In the genomic region with DNA sequence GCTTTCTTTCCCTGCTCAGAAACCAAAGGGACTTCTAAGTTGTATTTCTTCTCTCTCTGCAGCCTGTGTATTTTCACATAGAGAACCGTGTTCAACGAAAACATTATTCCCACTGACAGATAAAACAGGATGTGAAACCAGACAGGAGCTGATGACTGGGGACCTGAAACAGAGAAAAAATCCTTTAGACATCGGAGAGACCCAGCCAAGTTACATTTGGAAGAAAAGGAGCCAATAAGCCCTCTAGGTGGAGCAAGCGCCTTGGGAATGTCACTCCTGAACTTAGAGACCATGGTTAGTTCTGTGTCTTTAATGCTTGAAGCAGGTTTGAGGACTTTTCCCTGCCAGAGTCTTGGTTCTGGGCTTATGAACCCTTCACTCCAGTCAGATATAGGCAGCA, we compare ENCODE assay signal across 9 mouse cellular contexts. TPM values are rescaled to one million over a fixed set of nuclear protein-coding genes. Genes with fewer than 3 reads are reported as not detected.
A peak's percentile ranks its signal among the peaks of the same experiment; 100 is the strongest.
DNase-seq lines count a peak whose midpoint lies in the region; ATAC-seq and TF ChIP-seq lines count a peak whose summit lies in the region.
"Had no signal": no experiment of that assay in that cellular context is flagged by ENCODE, and none has a peak within 500 bp of the region (broad histone marks: within the 10 kb centered on the region; RNA-seq: fewer than 3 reads in every experiment).

No protein-coding gene starts in this region.

- in situ Hi-C loops in Patski (cut with MboI; ENCODE audit: low pct_unique_long_range_greater_than_20kb): loop anchor here (5.0 to 10.0 kb wide), 3 partner anchors 38 to 220 kb away; no protein-coding TSS in a partner anchor

- peak; percentile 68 for TF ChIP-seq CTCF in Patski (IDR thresholded peaks at IDR 0.05)

- POLR2A ChIA-PET in Patski (lab: Charles Lee): interaction anchor here (1.4 kb wide), 1 partner anchor 11 kb away, joined by 4 read pairs; no protein-coding TSS in a partner anchor

- H3K4me2 ChIP-seq in liver, embryonic 12.5 days: peak overlapping the region; percentile 20; the same call in 1 of the 2 replicates

- no peaks in the 10 kb centered on the region for H3K36me3 ChIP-seq in liver, embryonic 12.5 days

- peak; percentile 63 for DNase-seq in layer of hippocampus, adult 9-11 months
- DNase-seq in layer of hippocampus, adult 8-10 months (ENCODE audit: low spot score in 2 of 2): no peak
- DNase-seq in Patski (ENCODE audit: low read depth, low spot score): no peak
- peak; percentile 28 for DNase-seq in fibroblast of lung, adult 2 months (ENCODE audit: low read depth)
- no peak for DNase-seq in gastrocnemius, adult 18-20 months (ENCODE audit: low spot score)
- no peak for DNase-seq in urinary bladder, postnatal 10 days (ENCODE audit: low spot score)
- DNase-seq in urinary bladder, postnatal 25 days (ENCODE audit: low spot score): no peak

- H3K4me1 ChIP-seq in liver, embryonic 12.5 days: peaks cover 6% of the 10 kb centered on the region; the same call in 1 of the 2 replicates

- CTCF ChIA-PET in Patski (lab: Charles Lee): interaction anchor here (0.9 to 3.5 kb wide), 8 partner anchors 14 to 218 kb away, joined by 3 to 20 read pairs (median 4); partner anchors contain the start of gene Hist2h2bb

- H3K9me3 ChIP-seq in liver, embryonic 12.5 days (replicated peaks): no peaks in the 10 kb centered on the region; the same call in 1 of the 2 replicates

- H3K4me3 ChIP-seq in liver, embryonic 12.5 days: no peak overlapping the region

- no peak overlapping the region for H3K27ac ChIP-seq in liver, embryonic 12.5 days
- H3K27ac ChIP-seq: macrophage had no signal

- ATAC-seq in Patski: no peak
- ATAC-seq in liver, embryonic 12.5 days: no peak

- H3K9ac ChIP-seq in liver, embryonic 12.5 days: no peak overlapping the region

- H3K27me3 ChIP-seq in Patski: no peaks in the 10 kb centered on the region
- H3K27me3 ChIP-seq in liver, embryonic 12.5 days (replicated peaks): peaks cover 59% of the 10 kb centered on the region

- 25% methylated on average over 4 of the region's 4 CpGs for WGBS in liver, embryonic 12.5 days (ENCODE audit: insufficient replicate concordance)

RNA-seq across cellular contexts. Expression of gene Fcgr1, which starts 9.3 kb away (rescaled TPM):
- total RNA-seq in layer of hippocampus, adult 8-10 months (2022): 1 to 10 TPM; 2.5 to 9.1 (median 5.3) TPM
- 0.50 TPM for polyA plus RNA-seq in Patski (2021)
- polyA plus RNA-seq in liver, embryonic 12.5 days (2016; fragmentation: Nextera tagmentation; extraction: Ambion mirVana): 2.4 and 2.7 TPM in 2 replicates
- under 1 TPM in 1 of 2 experiments, not detected in 1; 0.14 TPM for total RNA-seq in gastrocnemius, adult 18-20 months (2021)

RNA-seq across cellular contexts. Expression of gene Hist2h2bb, which starts 14.9 kb away (rescaled TPM):
- total RNA-seq in layer of hippocampus, adult 8-10 months (2022): 100 to 1,000 TPM; 106 to 143 (median 138) TPM
- 8.0 TPM for polyA plus RNA-seq in Patski (2021)
- 23.6 and 31.6 TPM in 2 replicates for polyA plus RNA-seq in liver, embryonic 12.5 days (2016; fragmentation: Nextera tagmentation; extraction: Ambion mirVana)
- 10 to 100 TPM; 15.3 to 27.5 TPM for total RNA-seq in gastrocnemius, adult 18-20 months (2021)
- polyA plus RNA-seq: macrophage had no signal

RNA-seq across cellular contexts. Expression of gene Hist2h3b, which starts 16.0 kb away (rescaled TPM):
- total RNA-seq in layer of hippocampus, adult 8-10 months (2022): 10 to 100 TPM; 32.1 to 53.8 (median 35.1) TPM
- 0.83 TPM for polyA plus RNA-seq in Patski (2021)
- 99.1 and 113 TPM in 2 replicates for polyA plus RNA-seq in liver, embryonic 12.5 days (2016; fragmentation: Nextera tagmentation; extraction: Ambion mirVana)
- 10 to 100 TPM; 14.0 to 16.9 TPM for total RNA-seq in gastrocnemius, adult 18-20 months (2021)
- polyA plus RNA-seq: macrophage had no signal

RNA-seq across cellular contexts. Expression of gene Hist2h4, which starts 21.3 kb away (rescaled TPM):
- 10 to 100 TPM; 25.1 to 32.1 (median 27.3) TPM for total RNA-seq in layer of hippocampus, adult 8-10 months (2022)
- polyA plus RNA-seq in Patski (2021): 0.72 TPM
- 27.0 and 29.3 TPM in 2 replicates for polyA plus RNA-seq in liver, embryonic 12.5 days (2016; fragmentation: Nextera tagmentation; extraction: Ambion mirVana)
- total RNA-seq in gastrocnemius, adult 18-20 months (2021): 1 to 10 TPM; 4.6 to 7.8 TPM

RNA-seq across cellular contexts. Expression of gene Hist2h3c1, which starts 38.0 kb away (rescaled TPM):
- total RNA-seq in layer of hippocampus, adult 8-10 months (2022): not detected
- polyA plus RNA-seq in Patski (2021): not detected
- 2.7 and 3.0 TPM in 2 replicates for polyA plus RNA-seq in liver, embryonic 12.5 days (2016; fragmentation: Nextera tagmentation; extraction: Ambion mirVana)
- total RNA-seq in gastrocnemius, adult 18-20 months (2021): not detected

Comparison
In these comparisons a context has a peak if more than half of its experiments do, and no peak if none do; other contexts are left out.
1. DNase-seq: peak in layer of hippocampus, adult 9-11 months (single experiment) and fibroblast of lung, adult 2 months (single experiment); none in layer of hippocampus, adult 8-10 months (0 of 2), Patski (single experiment), gastrocnemius, adult 18-20 months (single experiment), urinary bladder, postnatal 10 days (single experiment) and urinary bladder, postnatal 25 days (single experiment).